Mouse (Mus musculus) spleen, embryonic (tissue): ENCODE data around the gene Zbtb16.

Experiments
- CTCF ChIA-PET: fragments of 350-600 bp; sonication (Branson Sonifier 250); formaldehyde crosslinking; loops from one replicate; lab custom pipeline; 2022; lab: Charles Lee

Zbtb16 gene

GRCm38 (mm10) chr9:48675151-48675790 lies 160.8 kb downstream of the Zbtb16 start:
- CTCF ChIA-PET: no interaction called here

GRCm38 (mm10) chr9:48674359-48675015 lies 161.5 kb downstream of the Zbtb16 start:
- CTCF ChIA-PET: no interaction called here

- CTCF ChIA-PET: no interaction called here
Observed at GRCm38 (mm10) chr9:48673804-48674203, 162.2 kb downstream of the Zbtb16 start.

GRCm38 (mm10) chr9:48673213-48673612 lies 162.8 kb downstream of the Zbtb16 start:
- CTCF ChIA-PET: no interaction called here

- CTCF ChIA-PET: no interaction called here
Observed at GRCm38 (mm10) chr9:48671841-48672240, 164.2 kb downstream of the Zbtb16 start.

GRCm38 (mm10) chr9:48670156-48670555 lies 165.9 kb downstream of the Zbtb16 start:
- CTCF ChIA-PET: interaction anchor here (0.6 kb wide), 1 partner anchor 452 kb away, joined by 7 read pairs; no protein-coding TSS in a partner anchor

GRCm38 (mm10) chr9:48669672-48670071 lies 166.3 kb downstream of the Zbtb16 start:
- CTCF ChIA-PET: no interaction called here

GRCm38 (mm10) chr9:48666702-48667101 lies 169.3 kb downstream of the Zbtb16 start:
- CTCF ChIA-PET: no interaction called here

GRCm38 (mm10) chr9:48663052-48663433 lies 173.0 kb downstream of the Zbtb16 start:
- CTCF ChIA-PET: no interaction called here

GRCm38 (mm10) chr9:48662361-48663051 lies 173.5 kb downstream of the Zbtb16 start:
- CTCF ChIA-PET: no interaction called here

- CTCF ChIA-PET: no interaction called here
Observed at GRCm38 (mm10) chr9:48661225-48662023, 174.6 kb downstream of the Zbtb16 start.

GRCm38 (mm10) chr9:48655525-48656169 lies 180.4 kb downstream of the Zbtb16 start:
- CTCF ChIA-PET: no interaction called here

- CTCF ChIA-PET: interaction anchor here (0.7 kb wide), 1 partner anchor 171 kb away, joined by 15 read pairs; no protein-coding TSS in a partner anchor
Observed at GRCm38 (mm10) chr9:48654730-48655129, 181.3 kb downstream of the Zbtb16 start.

GRCm38 (mm10) chr9:48653399-48654070 lies 182.5 kb downstream of the Zbtb16 start:
- CTCF ChIA-PET: no interaction called here

- CTCF ChIA-PET: no interaction called here
Observed at GRCm38 (mm10) chr9:48652026-48652425, 184.0 kb downstream of the Zbtb16 start.

- CTCF ChIA-PET: no interaction called here
Observed at GRCm38 (mm10) chr9:48650846-48651245, 185.2 kb downstream of the Zbtb16 start.

GRCm38 (mm10) chr9:48649851-48650685 lies 186.0 kb downstream of the Zbtb16 start:
- CTCF ChIA-PET: no interaction called here

- CTCF ChIA-PET: no interaction called here
Observed at GRCm38 (mm10) chr9:48649098-48649766, 186.8 kb downstream of the Zbtb16 start.
